Mouse (Mus musculus) layer of hippocampus, adult 9-11 months (tissue): ENCODE data around the gene Gm20388.

Experiments used
- DNase-seq: peaks from one replicate; pipeline ENCODE4 v3.0.0; 2022

Gm20388 gene

DNA sequence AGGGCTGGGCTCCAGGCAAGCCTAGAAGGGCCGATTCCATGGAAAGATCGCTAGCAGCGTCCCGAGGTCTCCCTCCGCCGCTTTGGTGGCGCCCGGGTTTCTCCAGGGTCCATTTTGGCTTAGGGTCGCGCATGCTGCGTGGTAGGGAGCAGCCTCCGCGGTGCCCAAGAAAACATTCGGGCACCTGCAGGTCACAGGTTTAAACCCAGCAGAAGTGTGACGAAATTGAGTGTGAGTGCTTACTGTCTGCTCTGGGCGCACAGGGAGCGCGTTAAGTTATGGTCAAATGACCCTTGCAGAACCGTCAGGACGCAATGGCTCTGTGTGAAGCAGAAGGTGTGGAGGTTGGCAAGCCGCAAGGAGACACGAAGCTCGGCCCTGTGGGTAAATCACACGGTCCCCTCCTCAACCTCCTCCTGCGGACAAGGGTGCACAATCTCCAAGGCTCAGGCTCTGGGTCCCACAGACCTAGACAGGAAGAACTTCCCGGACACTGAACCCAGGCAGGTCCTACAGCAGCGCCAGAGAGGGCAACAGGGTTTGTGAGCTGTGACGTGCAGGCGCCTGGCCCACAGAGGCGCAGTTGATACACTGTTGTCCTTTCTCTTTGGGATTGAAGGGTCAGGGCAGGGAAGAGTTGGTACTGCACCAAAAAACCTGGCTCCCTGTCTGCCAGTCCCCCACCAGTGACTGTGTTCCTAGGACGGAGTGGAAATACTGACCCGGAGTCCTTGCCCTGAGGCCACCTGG, 1179.2 kb downstream of the Gm20388 start:
- DNase-seq = no peak

GRCm38 (mm10) chr8:121090716-121091115, 1180.1 kb downstream of the Gm20388 start:
- no peak for DNase-seq

DNA sequence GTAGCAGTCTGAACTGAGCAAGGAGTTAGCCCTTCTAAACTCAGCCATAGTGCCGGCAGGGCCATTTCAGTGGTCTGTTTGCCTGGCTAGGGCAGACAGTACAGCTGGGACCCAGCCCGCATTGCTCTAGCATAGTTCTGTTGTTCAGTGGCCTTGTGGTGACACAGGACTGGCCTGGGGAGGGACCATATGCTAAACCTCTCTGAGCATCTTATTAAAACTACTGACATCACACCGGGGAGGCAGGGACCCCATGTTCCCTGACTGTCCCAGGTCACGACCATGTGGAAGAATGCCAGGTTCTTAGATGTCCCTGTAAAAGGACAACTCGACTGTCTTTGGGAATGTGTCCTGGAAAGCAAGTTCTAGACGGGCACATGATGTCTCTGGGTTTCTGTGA, 1181.5 kb downstream of the Gm20388 start:
- DNase-seq = no peak

- DNase-seq = peak; percentile 50
These were observed 1182.0 kb downstream of the Gm20388 start for GRCm38 (mm10) chr8:121092627-121093026.

DNA sequence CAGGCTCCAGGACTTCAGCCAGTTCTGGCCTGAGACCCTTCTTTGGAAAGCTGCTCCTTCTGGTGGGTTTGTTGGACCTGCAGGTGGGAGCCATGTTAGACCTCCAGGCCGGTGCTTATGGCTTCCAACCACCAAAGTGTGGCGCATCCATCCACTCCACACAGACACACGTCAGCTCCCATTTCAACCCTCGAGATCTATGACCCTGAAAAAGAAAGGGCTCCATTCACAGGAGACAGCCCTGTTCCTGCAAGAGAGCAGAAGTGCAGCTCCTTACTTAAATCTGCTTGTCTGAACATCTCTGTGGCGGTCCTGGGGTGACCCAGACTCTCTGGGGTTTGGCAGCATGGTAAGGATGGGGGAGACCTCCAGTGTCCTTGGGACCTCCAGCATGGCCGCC, 1182.9 kb downstream of the Gm20388 start:
- DNase-seq = no peak

- peak; percentile 56 for DNase-seq
These were observed 1193.6 kb downstream of the Gm20388 start for GRCm38 (mm10) chr8:121104049-121104818.

DNA sequence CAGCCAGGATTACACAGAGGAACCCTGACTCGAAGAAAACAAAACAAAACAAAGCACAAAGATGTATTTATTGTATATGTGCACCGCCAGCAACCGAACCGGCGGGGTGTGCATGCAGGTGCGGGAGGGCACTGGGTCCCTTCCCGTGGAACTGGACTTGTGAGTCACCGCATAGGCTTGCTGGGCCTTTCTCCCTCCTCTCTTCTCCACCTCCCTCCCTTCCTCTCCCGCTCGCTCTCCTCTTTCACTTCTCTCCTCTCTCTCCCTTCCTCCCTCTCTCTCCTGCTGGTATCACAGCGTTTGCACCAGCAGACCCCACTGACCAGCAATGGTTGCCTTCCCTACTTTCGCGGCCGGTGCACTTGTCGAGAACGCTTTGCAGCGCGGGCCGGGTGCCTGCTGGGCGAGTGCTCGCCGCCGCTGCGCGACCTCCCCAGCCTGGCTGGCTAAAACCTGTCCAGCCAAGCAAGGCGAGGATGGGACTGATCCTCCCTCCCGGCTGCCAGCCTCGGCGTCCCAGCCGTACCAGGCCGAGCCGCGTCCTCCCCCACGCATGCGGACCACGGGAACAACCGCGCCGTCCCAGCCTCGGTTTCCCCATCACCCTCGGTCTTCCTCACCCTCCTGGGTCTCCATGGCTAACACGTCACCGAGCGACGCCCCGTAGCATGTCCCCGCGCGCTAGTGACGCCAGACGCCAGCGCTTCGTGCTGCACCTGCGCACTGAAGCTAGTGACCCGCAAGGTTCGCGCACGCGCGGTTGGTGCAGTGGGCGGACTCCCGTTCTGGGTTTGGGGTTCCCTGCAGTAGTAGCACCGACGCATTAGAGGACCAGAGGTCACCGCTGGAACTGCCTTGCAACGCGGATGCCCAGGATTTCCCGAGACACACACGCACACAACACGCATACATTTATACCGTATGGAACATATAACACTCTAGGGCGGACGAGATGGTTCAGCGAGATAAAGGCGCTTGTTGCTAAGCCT, 1197.3 kb downstream of the Gm20388 start, which contains the start of gene Mthfsd:
Gene Mthfsd, minus strand, starts transcription at position 725 of the 989 bp plus-strand sequence.
- peak; percentile 98 for DNase-seq

- DNase-seq = no peak
These were observed 1198.0 kb downstream of the Gm20388 start for GRCm38 (mm10) chr8:121108657-121109056.

DNA sequence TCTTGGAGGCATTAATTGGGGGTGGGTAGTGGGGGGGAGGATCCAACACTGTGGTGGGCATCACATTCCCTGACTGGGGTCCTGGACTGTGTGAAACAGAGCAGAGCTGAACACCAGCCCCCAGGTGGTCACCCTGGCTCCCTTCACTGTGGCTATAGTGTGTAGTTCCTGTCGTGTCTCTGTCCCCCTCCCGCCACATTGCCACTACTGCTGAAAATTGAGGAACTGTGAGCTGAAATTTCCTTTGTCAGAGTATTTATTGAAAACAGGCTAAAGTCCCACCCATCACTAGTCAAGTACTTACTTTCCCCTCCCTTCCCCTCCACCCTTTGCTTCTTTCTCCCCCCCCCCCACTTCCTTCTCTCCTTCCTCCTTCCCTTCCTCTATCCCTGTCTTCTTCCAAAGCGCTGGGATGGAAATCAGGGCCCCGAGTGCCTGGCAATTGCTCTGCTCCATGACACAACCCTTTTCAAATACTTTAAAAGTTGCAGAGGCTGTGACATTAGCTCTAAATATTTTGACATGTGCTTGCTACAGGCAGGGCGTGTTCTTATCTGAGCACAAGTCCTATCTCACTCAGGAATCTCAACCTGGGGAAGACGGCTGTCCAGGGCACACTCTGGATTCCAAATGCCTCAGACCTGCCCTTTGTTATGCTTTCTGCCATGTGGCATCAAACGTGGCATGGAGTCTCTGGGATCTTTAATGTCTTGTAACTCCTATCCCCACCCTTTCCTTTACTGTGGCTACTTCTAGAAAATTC, 1200.7 kb downstream of the Gm20388 start:
- no peak for DNase-seq

- peak; percentile 88 for DNase-seq
These were observed 1202.6 kb downstream of the Gm20388 start for GRCm38 (mm10) chr8:121113261-121113660.

- no peak for DNase-seq
These were observed 1204.5 kb downstream of the Gm20388 start for GRCm38 (mm10) chr8:121115136-121115535.

- DNase-seq = peak; percentile 44
These were observed 1205.3 kb downstream of the Gm20388 start, which contains the start of gene Foxc2 for GRCm38 (mm10) chr8:121115948-121116347. TSS of gene Foxc2 (plus strand) at chr8:121116171.

DNA sequence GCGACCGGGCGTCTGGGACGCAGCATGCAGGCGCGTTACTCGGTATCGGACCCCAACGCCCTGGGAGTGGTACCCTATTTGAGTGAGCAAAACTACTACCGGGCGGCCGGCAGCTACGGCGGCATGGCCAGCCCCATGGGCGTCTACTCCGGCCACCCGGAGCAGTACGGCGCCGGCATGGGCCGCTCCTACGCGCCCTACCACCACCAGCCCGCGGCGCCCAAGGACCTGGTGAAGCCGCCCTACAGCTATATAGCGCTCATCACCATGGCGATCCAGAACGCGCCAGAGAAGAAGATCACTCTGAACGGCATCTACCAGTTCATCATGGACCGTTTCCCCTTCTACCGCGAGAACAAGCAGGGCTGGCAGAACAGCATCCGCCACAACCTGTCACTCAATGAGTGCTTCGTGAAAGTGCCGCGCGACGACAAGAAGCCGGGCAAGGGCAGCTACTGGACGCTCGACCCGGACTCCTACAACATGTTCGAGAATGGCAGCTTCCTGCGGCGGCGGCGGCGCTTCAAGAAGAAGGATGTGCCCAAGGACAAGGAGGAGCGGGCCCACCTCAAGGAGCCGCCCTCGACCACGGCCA, 1206.0 kb downstream of the Gm20388 start:
- DNase-seq = no peak

- DNase-seq = no peak
These were observed 1206.6 kb downstream of the Gm20388 start for GRCm38 (mm10) chr8:121117186-121117651.

GRCm38 (mm10) chr8:121117906-121118305, 1207.3 kb downstream of the Gm20388 start:
- no peak for DNase-seq

DNA sequence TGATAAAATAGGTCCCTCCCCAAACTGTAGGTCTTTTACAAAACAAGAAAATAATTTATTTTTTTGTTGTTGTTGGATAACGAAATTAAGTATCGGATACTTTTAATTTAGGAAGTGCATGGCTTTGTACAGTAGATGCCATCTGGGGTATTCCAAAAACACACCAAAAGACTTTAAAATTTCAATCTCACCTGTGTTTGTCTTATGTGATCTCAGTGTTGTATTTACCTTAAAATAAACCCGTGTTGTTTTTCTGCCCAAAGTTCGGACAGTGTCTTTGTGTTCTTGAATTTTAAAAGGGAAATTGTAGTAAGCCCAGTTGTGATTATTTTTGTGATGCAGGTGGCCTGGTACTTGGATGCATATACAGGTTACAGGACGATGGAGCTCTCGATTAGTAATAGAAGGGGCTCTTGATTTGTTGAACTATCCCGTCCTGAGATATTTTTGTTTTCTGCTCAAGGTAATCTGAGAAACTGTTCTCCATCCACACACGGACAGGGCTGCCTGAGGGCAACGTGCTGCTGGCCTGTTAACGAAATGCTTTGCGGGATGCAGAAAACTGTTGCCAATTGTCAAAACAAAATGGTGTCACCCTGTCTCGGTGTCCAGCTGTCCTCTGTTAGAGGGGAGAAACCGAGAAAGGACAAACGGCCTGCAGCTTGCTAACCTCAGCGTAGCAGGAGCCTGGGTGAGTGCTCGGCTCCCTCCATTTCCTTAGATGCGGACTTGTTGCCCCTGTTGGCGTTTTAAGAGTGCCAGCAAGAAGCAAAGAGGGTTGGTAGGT, 1208.2 kb downstream of the Gm20388 start:
- no peak for DNase-seq

DNA sequence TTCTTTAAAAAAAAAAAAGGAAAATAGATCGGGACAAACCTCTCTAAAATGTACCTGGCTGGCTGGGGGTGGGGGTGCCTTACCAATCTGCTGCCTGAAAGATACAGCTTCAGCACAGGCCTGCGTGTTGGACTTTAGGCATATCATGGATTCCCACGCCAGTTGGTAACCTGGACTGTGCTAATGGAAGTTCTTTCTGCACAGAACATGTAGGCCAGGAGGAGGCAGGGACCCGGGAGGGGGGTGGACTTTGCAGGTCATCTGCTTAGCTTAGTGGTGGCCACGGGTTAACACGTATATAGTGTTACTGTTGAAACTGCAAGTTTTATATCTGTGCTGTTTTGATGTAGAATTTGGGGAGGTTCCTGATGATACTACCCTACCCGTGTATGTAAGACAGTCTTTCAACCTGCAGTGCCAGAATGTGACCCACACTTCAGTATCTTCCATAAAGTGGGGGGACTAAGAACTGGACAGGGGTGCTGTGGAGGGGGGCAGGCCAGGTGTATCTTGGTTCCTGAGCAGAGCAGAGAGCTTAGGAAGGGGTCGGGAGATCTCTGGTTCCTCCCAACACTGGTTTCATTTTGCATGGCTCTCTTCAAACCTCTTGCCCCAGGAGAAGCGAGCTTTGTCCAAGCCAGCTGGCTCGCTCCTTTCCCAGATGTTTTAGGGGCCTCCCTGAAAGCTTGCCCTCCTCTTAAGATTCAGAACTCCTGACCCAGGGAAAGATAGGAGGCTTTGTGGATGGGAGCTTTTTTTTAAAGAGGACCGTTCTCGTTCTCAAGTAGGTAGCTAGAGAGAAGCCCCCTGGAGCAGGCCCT, 1209.2 kb downstream of the Gm20388 start:
- DNase-seq = no peak

GRCm38 (mm10) chr8:121120456-121121419, 1210.1 kb downstream of the Gm20388 start:
- no peak for DNase-seq
